Mouse (Mus musculus): ENCODE measurements around the gene Rnf126.
A peak's percentile ranks its signal among the peaks of the same experiment; 100 is the strongest.

DNA sequence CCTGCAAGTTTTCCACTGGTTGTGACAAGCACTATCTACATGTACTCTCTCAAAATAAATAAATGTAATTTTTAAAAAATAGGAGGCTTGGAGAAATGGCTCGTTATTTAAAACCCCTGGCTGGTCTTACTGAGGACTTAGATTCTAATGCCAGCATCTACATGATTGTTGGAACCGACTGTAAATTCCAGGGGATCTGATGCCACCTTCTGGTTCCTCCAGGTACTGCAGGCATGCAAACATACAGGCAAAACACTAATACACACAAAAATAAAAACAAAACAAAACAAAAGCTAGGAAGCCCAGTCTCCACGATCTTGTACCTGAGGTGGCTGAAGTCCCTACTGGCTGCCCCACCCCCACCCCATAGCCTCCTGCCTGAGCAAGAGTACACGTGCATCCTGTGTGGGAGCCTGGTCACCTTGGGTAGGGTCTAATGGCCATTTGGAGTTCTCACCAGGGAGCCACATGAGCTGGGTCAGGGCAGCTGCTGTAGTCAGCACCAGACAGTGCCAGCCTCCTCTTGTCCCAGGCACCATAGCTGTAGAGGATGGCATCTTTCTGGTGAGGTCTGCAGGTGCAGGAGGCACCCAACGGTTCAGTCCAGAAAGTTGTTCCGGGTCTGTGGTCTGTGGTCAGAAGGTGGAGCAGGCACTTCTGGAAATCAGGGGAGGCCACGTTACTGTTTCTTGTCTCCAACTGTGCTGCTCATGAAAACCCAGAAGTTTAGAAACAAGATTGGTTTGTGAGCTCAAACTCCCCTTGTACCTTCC lies 21.8 kb upstream of the Rnf126 start:
- TF ChIP-seq CTCF (IDR thresholded peaks at IDR 0.05; ENCODE audit: low read depth, low read length) (peak; percentile 28; the same call in 1 of the 2 replicates), POLR2A (IDR thresholded peaks at IDR 0.05; ENCODE audit: borderline replicate concordance, low read depth, low read length) (no peak)
